Mouse (Mus musculus) central nervous system, embryonic 14 days (tissue): ENCODE measurements around the gene Cnot10. TPM values are rescaled to one million over a fixed set of nuclear protein-coding genes. Genes with fewer than 3 reads are reported as not detected.

Experiments
- polyA plus RNA-seq: library from polyadenylated mRNA; depleted of rRNA; stranded (reverse); fragments of >200 nt; gene quantifications from 2 replicates; pipeline ENCODE4 v1.2.3, GENCODE M21; 2012; rRNA removed

Cnot10 gene
- 73.7 and 78.1 TPM in 2 replicates for polyA plus RNA-seq

DNA sequence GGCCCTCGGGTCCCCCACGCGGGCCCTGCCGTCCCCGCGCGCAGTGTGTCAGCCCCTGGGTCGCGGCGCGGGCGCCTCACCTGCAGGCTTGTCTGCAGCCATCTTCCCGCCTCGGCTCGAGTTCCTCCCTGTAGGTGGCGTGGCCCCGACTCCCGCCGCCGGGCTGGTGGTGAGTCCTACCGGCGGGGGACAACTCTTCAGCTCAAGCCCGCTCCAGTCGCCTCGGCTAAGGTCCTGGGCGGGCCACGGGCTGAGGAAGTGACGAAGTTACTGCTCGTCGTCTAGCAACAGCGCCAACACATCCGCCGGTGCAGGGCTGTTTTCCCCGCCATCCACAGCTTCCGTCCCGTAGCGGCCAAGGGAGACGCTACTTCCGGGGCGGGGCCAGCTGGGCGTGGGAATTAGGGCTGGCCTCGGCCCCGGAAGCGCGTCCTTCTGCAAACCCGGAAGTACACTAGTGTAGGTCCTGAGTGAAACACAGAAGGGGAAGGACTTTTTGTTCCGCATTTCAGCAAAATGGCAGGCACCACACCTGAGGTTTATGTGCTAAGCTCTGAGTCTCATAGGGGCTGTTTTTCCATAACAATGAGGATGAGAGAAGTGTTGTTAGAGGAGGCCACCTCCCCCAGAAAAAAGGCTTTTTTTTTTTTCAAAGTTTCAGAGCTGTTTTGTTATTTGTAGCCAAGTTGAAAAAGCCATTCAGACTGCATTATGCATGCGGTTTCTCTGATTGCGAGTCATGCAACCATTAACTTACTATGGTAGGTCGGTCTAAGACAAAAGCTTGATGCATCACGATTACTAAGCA lies at the start of gene Cnot10:
Cnot10 (minus strand) TSS at position 346 of the 808 bp plus-strand sequence.

DNA sequence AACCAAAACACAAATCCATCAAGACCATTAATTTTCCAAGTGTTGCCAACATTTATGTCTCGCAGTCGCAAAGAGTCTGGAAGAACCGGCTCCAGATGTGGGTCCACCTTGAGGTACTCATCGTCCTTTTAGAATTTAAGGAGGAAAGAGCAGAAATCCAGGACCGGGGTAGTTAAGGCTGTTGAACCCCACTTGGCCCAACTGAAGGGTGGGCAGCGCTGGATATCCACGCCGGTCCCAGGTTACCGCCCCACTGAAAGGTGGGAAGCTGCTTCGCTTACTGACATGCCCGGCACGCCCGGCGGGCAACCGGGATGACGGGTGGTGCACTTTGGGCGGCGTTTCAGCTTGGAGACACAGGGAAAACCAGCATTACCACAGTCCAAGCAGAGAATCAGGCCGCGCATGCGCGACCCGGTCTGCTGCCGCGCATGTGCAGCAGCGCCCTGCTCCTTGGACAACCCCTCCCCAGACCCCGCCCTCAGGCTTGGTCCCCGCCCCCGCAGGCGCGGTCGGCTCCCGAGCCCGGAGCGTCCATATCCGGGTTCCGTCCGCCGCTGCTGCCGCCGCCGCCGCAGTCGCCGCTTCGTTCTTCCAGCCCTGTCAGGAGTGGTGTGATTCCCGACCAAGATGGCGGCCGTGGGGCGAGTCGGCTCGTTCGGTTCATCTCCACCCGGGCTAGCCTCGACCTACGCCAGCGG lies 48.4 kb upstream of the Cnot10 start, which contains the start of gene Dync1li1:
Dync1li1 (plus strand) TSS at position 539 of the 701 bp plus-strand sequence.

DNA sequence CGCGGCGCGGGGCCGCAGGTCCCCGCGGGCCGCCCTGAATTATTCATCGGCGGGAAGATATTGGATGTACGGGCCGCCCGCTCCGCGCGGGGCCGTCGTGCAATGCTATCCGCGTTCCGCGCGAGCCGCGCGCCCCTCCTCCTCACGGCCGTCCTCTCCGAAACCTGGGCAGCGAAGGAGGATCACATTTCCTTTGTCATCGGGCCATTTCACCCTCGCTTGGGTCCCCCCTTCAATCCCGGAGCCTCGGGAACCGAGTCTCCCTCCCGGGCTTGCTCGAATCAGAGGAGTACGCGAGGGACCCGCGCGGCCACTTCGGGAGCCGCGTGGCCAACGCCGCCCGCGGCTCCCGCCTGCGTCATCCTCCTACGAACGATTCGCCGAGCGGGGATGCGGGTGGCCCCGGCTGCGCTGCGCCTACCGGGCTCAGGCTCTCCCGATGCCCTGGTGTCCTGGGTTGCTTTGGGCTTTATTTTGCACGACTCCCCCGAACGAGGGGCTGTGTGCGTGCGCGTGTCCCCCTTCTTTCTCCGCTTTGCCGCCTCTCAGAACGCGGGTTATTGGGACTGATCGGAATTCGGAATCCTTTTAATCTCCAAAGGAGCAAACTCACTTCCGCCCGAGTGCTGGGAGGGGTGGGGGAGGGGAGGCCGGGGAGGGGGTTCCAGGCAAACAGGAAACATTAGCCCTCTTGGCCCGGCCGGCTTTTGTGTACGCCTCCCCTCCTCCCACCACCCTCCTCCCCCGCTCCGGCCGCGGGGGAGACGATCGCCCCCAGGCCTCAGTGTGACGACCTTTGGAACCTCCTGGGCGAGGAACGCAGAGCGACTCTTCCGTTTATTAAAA lies 76.0 kb downstream of the Cnot10 start, which contains the start of gene Trim71:
Trim71 (minus strand) TSS at position 609 of the 846 bp plus-strand sequence.

Other genes starting within 250 kb of the Cnot10 start
- 39.0 and 84.5 TPM in 2 replicates for gene Crtap, start 249.5 kb downstream of the Cnot10 start, polyA plus RNA-seq
- gene Glb1, start 239.1 kb downstream of the Cnot10 start, polyA plus RNA-seq: 20.8 and 23.8 TPM in 2 replicates
- gene Tmppe, start 239.1 kb downstream of the Cnot10 start, polyA plus RNA-seq: 2.8 and 3.6 TPM in 2 replicates
- 0.19 TPM in 1 of 2 replicates, not detected in the other for gene Ccr4, start 135.3 kb downstream of the Cnot10 start, polyA plus RNA-seq
- gene C130032M10Rik, start 124.5 kb downstream of the Cnot10 start, polyA plus RNA-seq: 0.25 TPM in 1 of 2 replicates, not detected in the other
- gene Trim71, start 75.8 kb downstream of the Cnot10 start, polyA plus RNA-seq: 0.16 and 0.30 TPM in 2 replicates
- 71.6 and 71.9 TPM in 2 replicates for gene Dync1li1, start 48.6 kb upstream of the Cnot10 start, polyA plus RNA-seq
- 15.3 and 15.7 TPM in 2 replicates for gene Cmtm6, start 90.9 kb upstream of the Cnot10 start, polyA plus RNA-seq
- gene Cmtm7, start 141.7 kb upstream of the Cnot10 start, polyA plus RNA-seq: 21.4 and 29.9 TPM in 2 replicates
- 7.7 and 9.0 TPM in 2 replicates for gene Cmtm8, start 204.0 kb upstream of the Cnot10 start, polyA plus RNA-seq